9 mouse cellular contexts compared by ENCODE assay signal in the genomic region with DNA sequence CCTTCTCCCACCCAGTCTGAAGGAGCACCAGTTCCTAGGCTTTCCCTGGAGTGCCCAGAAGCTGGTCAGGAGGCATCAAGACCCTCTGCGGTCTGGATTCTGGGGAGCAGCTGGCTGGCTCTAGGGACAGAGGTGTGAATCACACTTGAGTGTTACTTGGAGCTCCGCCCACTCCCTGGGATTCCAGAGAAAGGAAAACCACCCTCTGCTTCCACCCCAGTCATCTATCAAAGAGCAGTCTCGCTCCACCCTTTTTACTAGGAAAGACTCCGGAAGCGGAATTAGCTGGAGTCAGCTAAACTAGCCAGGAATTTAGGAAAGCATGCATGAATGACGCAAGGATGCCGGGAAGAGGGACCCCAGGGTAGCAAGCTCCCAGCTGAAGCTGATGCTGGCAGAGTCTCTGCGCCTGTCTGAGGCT. TPM values are rescaled to one million over a fixed set of nuclear protein-coding genes. Genes with fewer than 3 reads are reported as not detected.
A peak's percentile ranks its signal among the peaks of the same experiment; 100 is the strongest.
DNase-seq lines count a peak whose midpoint lies in the region; ATAC-seq and TF ChIP-seq lines count a peak whose summit lies in the region.
"Had no signal": no experiment of that assay in that cellular context is flagged by ENCODE, and none has a peak within 500 bp of the region (broad histone marks: within the 10 kb centered on the region; RNA-seq: fewer than 3 reads in every experiment).

No protein-coding gene starts in this region.

- H3K9me3 ChIP-seq in kidney, embryonic 16.5 days (ENCODE audit: low read length): no peaks in the 10 kb centered on the region
- no peaks in the 10 kb centered on the region for H3K9me3 ChIP-seq in midbrain, embryonic 13.5 days
- H3K9me3 ChIP-seq: liver, embryonic 15.5 days had no signal

- 0 out of 2 replicates have a peak, but pooled peaks cover 2% of the 10 kb centered on the region for H3K4me1 ChIP-seq in heart, adult 2 months (ENCODE audit: control insufficient read depth, insufficient read depth, low read length)
- peaks cover 8% of the 10 kb centered on the region; the same call in 1 of the 2 replicates for H3K4me1 ChIP-seq in kidney, embryonic 16.5 days (ENCODE audit: insufficient read depth, low read length)
- 0 out of 2 replicates have a peak, but pooled peaks cover 6% of the 10 kb centered on the region for H3K4me1 ChIP-seq in midbrain, embryonic 13.5 days (replicated peaks)
- H3K4me1 ChIP-seq: liver, embryonic 15.5 days had no signal

- no peak overlapping the region for H3K4me3 ChIP-seq in heart, adult 2 months
- H3K4me3 ChIP-seq in kidney, embryonic 16.5 days (ENCODE audit: low read length): peak overlapping the region; percentile 15; the same call in 1 of the 2 replicates
- no peak overlapping the region for H3K4me3 ChIP-seq in midbrain, embryonic 13.5 days (replicated peaks)
- H3K4me3 ChIP-seq: liver, embryonic 15.5 days had no signal

- peak; percentile 59; the same call in 1 of the 2 replicates for ATAC-seq in kidney, embryonic 16.5 days (ENCODE audit: low FRiP score, low TSS enrichment)
- ATAC-seq in midbrain, embryonic 13.5 days: 0 out of 2 replicates have a peak, but pooled peaks have one; percentile 30

- TF ChIP-seq POLR2A in heart, adult 2 months (IDR thresholded peaks at IDR 0.05; ENCODE audit: insufficient read depth, low read depth, low read length): no peak

- peak overlapping the region; percentile 46 for H3K4me2 ChIP-seq in kidney, embryonic 16.5 days (replicated peaks; ENCODE audit: low read depth, low read length)
- H3K4me2 ChIP-seq in midbrain, embryonic 13.5 days (replicated peaks): 0 out of 2 replicates have a peak overlapping the region, but pooled peaks have one; percentile 5
- H3K4me2 ChIP-seq: liver, embryonic 15.5 days had no signal

- H3K79me2 ChIP-seq in heart, adult 2 months (replicated peaks; ENCODE audit: control insufficient read depth, insufficient read depth, low read length): no peaks in the 10 kb centered on the region

- peak; percentile 55 for DNase-seq in urinary bladder, postnatal 14 days (ENCODE audit: low spot score)
- no peak for DNase-seq in urinary bladder, postnatal 36 days (ENCODE audit: low spot score in 2 of 2)
- DNase-seq in heart, adult 2 months: peak; percentile 40 to 53
- DNase-seq in thymus, postnatal 4 days: no peak
- DNase-seq in spleen, postnatal 36 days (ENCODE audit: low spot score in 2 of 2): no peak
- no peak for DNase-seq in frontal cortex, postnatal 14 days (ENCODE audit: low spot score in 2 of 2)

- intact Hi-C loops in heart, adult 2 months (cut with DNase I): no loop called here

- no peak overlapping the region for H3K9ac ChIP-seq in heart, adult 2 months (ENCODE audit: low read depth, low read length)
- 0 out of 2 replicates have a peak overlapping the region, but pooled peaks have one; percentile 29 for H3K9ac ChIP-seq in kidney, embryonic 16.5 days (replicated peaks; ENCODE audit: low read length)
- no peak overlapping the region for H3K9ac ChIP-seq in midbrain, embryonic 13.5 days (replicated peaks)
- H3K9ac ChIP-seq: liver, embryonic 15.5 days had no signal

- 17% methylated on average over 8 of the region's 8 CpGs for WGBS in heart, adult 2 months
- WGBS in kidney, embryonic 16.5 days: under 1% methylated on average over 8 of the region's 8 CpGs
- 32% methylated on average over 8 of the region's 8 CpGs for WGBS in midbrain, embryonic 13.5 days

- no peaks in the 10 kb centered on the region for H3K36me3 ChIP-seq in heart, adult 2 months (ENCODE audit: control insufficient read depth, insufficient read depth, low read length)
- no peaks in the 10 kb centered on the region for H3K36me3 ChIP-seq in kidney, embryonic 16.5 days (ENCODE audit: insufficient read depth, low read length)
- H3K36me3 ChIP-seq in midbrain, embryonic 13.5 days: no peaks in the 10 kb centered on the region
- H3K36me3 ChIP-seq: liver, embryonic 15.5 days had no signal

- no peaks in the 10 kb centered on the region for H3K27me3 ChIP-seq in heart, adult 2 months (ENCODE audit: control insufficient read depth, insufficient read depth, low read length)
- no peaks in the 10 kb centered on the region for H3K27me3 ChIP-seq in kidney, embryonic 16.5 days (ENCODE audit: insufficient read depth, low read length)
- no peaks in the 10 kb centered on the region; the same call in 1 of the 2 replicates for H3K27me3 ChIP-seq in midbrain, embryonic 13.5 days

- no peak for TF ChIP-seq EP300 in heart, adult 2 months (IDR thresholded peaks at IDR 0.05; ENCODE audit: insufficient read depth, low read depth, low read length)

- TF ChIP-seq CTCF in heart, adult 2 months (IDR thresholded peaks at IDR 0.05): no peak

- H3K27ac ChIP-seq in heart, adult 2 months: peak overlapping the region; percentile 15; the same call in 1 of the 2 replicates
- 0 out of 2 replicates have a peak overlapping the region, but pooled peaks have one; percentile 49 for H3K27ac ChIP-seq in kidney, embryonic 16.5 days (ENCODE audit: low read length)
- no peak overlapping the region for H3K27ac ChIP-seq in midbrain, embryonic 13.5 days
- H3K27ac ChIP-seq: liver, embryonic 15.5 days had no signal

RNA-seq across cellular contexts. Expression of a gene that starts 18.9 kb away (rescaled TPM):
- total RNA-seq in heart, adult 2 months (2021): under 1 TPM; 0.77 to 0.91 TPM
- polyA plus RNA-seq in heart, adult 2 months (2012; rRNA removed): 0.76 and 0.82 TPM in 2 replicates
- 1.6 and 2.1 TPM in 2 replicates for polyA plus RNA-seq in kidney, embryonic 16.5 days (2015; fragmentation: Nextera tagmentation; extraction: Ambion mirVana)
- 0.11 and 0.17 TPM in 2 replicates for polyA plus RNA-seq in midbrain, embryonic 13.5 days (2015; fragmentation: Nextera tagmentation; extraction: Ambion mirVana)

Comparison
In these comparisons a context has a peak if more than half of its experiments do, and no peak if none do; other contexts are left out.
1. DNase-seq: peak in urinary bladder, postnatal 14 days (single experiment) and heart, adult 2 months (2 of 2); none in urinary bladder, postnatal 36 days (0 of 2), thymus, postnatal 4 days (single experiment), spleen, postnatal 36 days (0 of 2) and frontal cortex, postnatal 14 days (0 of 2).